Mouse (Mus musculus) liver, embryonic 11.5 days (tissue): ENCODE results near the gene Zzz3. TPM values are rescaled to one million over a fixed set of nuclear protein-coding genes. Genes with fewer than 3 reads are reported as not detected.

Source experiments
- ATAC-seq: fragments of 200-750 bp; cut with Nextera tagmentation; replicated peaks from 2 replicates; pipeline ENCODE4 v1.8.0; 2017; ENCODE audit warnings: moderate number of reproducible peaks, mild to moderate bottlenecking, moderate TSS enrichment, moderate library complexity; ENCODE audit not compliant: low FRiP score
- DNase-seq: peaks from one replicate; pipeline ENCODE4 v3.0.0-alpha.2; 2017; ENCODE audit warnings: low spot score
- H3K27ac ChIP-seq: fragments of 300-500 bp; sonication (generic); 2 replicates; pipeline ENCODE4 v1.5.1; 2014; ENCODE audit warnings: mild to moderate bottlenecking, low read depth, low read length, control low read depth
- H3K27me3 ChIP-seq: fragments of 300-500 bp; sonication (generic); replicated peaks from 2 replicates; pipeline ENCODE4 v1.6.1; 2014; ENCODE audit warnings: low read length, mixed read lengths; ENCODE audit not compliant: control insufficient read depth, insufficient read depth
- H3K36me3 ChIP-seq: fragments of 300-500 bp; sonication (generic); 2 replicates; pipeline ENCODE4 v1.6.1; 2014; ENCODE audit warnings: mild to moderate bottlenecking, low read length, moderate library complexity, mixed read lengths; ENCODE audit not compliant: control insufficient read depth, insufficient read depth
- H3K4me1 ChIP-seq: fragments of 300-500 bp; sonication (generic); replicated peaks from 2 replicates; pipeline ENCODE4 v1.6.1; 2014; ENCODE audit warnings: low read length, mixed read lengths; ENCODE audit not compliant: control insufficient read depth, insufficient read depth
- H3K4me2 ChIP-seq: fragments of 300-500 bp; sonication (generic); 2 replicates; pipeline ENCODE4 v1.6.1; 2014; ENCODE audit warnings: mild to moderate bottlenecking, control low read depth, moderate library complexity
- H3K4me3 ChIP-seq: fragments of 300-500 bp; sonication (generic); 2 replicates; pipeline ENCODE4 v1.5.1; 2014; ENCODE audit warnings: low read depth, low read length, control low read depth
- H3K9ac ChIP-seq: fragments of 300-500 bp; sonication (generic); 2 replicates; pipeline ENCODE4 v1.6.1; 2014; ENCODE audit warnings: low read depth, low read length, control low read depth
- H3K9me3 ChIP-seq: fragments of 300-500 bp; sonication (generic); 2 replicates; pipeline ENCODE4 v1.6.1; 2016; ENCODE audit warnings: low read length, inconsistent platforms, mixed read lengths; ENCODE audit not compliant: control insufficient read depth
- WGBS: fragments of 180-500 bp; shearing (Covaris S2); extraction: QIAGEN DNeasy Blood & Tissue Kit; methylation state at CpG from one replicate; pipeline ENCODE4 v1.1.7; 2014; 5-methylcytosine and 5-hydroxymethylcytosine counted together
- polyA plus RNA-seq: library from polyadenylated mRNA; unstranded; fragments of >200 nt; fragmentation: Nextera tagmentation; extraction: Ambion mirVana; gene quantifications from 2 replicates; pipeline ENCODE4 v1.2.1, GENCODE M21; 2014

Zzz3 gene
- polyA plus RNA-seq, 1 experiment from 2014 or later = 45.7 TPM

DNA sequence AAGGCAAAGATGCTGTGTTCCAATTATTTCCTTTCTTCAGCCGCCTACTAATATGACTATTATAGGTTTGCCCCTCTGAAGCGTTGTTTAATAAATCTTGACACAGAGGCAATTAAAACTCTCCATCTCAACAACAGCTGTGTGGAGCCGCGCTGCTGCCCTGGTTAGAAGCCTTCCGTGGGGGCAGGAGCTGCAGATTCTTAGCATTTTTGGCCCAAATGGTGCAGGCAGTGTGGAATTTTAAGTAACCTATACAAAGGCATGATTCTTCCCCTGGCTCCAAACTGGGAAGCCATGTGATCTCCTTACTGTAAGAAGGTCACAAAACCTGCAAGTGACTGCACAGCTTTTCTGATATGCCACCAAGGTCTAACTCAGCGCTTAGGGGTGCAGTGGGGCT, 88.9 kb downstream of the Zzz3 start:
- H3K27ac ChIP-seq = no peak overlapping the region

DNA sequence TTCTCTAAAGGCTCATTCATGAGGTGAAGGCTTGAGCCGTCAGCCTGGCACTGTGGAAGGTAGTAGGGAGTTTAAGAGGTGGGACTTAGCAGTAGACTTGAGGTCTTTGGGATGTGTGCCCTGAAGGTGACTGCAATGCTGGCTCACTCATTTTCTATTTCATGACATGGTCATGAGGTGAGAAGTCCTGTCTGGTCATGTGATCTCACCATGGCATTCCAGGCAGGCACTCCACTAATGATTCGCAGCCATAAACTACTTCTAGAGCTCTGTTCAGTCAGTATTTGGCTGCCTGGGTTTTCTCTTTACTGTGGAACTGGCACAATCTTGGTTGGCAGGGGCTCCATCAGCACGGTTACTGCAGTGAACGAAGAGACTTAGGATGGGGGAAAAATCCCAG, 93.7 kb downstream of the Zzz3 start:
- Histone ChIP-seq H3K4me1 (no peaks in the 10 kb centered on the region), H3K4me2 (no peak overlapping the region), H3K9ac (no peak overlapping the region), H3K4me3 (no peak overlapping the region), H3K27ac (no peak overlapping the region), H3K9me3 (no peaks in the 10 kb centered on the region), H3K27me3 (no peaks in the 10 kb centered on the region), H3K36me3 (no peaks in the 10 kb centered on the region)
- WGBS = 85% methylated on average over 4 of the region's 4 CpGs
- DNase-seq = no peak
- no peak for ATAC-seq

More for the DNA sequence above, 88.9 kb downstream of the Zzz3 start:
- no peaks in the 10 kb centered on the region for H3K36me3 ChIP-seq
- ATAC-seq = no peak
- no peak overlapping the region for H3K4me3 ChIP-seq
- H3K27me3 ChIP-seq = no peaks in the 10 kb centered on the region
- 69% methylated on average over 6 of the region's 6 CpGs for WGBS
- no peaks in the 10 kb centered on the region for H3K9me3 ChIP-seq
- no peak overlapping the region for H3K9ac ChIP-seq
- H3K4me2 ChIP-seq = no peak overlapping the region
- no peak for DNase-seq
- H3K4me1 ChIP-seq = no peaks in the 10 kb centered on the region

DNA sequence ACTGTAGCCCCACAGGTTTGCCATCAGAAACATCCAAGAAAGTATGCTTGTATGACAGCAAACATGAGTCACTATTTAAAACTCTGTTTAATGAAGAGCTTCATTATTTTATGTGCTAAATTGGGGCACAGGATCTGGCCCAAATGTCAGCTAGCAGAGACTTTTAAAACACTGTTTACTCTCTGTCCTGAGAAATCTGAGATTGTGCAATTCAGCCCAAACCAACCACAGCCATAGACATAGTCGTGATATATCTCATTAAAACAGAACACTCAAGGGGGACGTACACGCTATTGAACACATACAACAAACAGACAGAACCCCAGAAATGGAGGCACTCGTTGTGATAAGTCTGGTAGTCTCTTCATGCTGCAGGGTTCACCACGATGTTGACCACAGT, 95.2 kb downstream of the Zzz3 start:
- DNase-seq (no peak), ATAC-seq (no peak)
- no peak overlapping the region for H3K27ac ChIP-seq
- H3K36me3 ChIP-seq = no peaks in the 10 kb centered on the region
- H3K4me3 ChIP-seq = no peak overlapping the region
- no peak overlapping the region for H3K9ac ChIP-seq
- no peaks in the 10 kb centered on the region for H3K9me3 ChIP-seq
- H3K4me2 ChIP-seq = no peak overlapping the region
- 74% methylated on average over 5 of the region's 5 CpGs for WGBS
- H3K27me3 ChIP-seq = no peaks in the 10 kb centered on the region
- H3K4me1 ChIP-seq = no peaks in the 10 kb centered on the region

DNA sequence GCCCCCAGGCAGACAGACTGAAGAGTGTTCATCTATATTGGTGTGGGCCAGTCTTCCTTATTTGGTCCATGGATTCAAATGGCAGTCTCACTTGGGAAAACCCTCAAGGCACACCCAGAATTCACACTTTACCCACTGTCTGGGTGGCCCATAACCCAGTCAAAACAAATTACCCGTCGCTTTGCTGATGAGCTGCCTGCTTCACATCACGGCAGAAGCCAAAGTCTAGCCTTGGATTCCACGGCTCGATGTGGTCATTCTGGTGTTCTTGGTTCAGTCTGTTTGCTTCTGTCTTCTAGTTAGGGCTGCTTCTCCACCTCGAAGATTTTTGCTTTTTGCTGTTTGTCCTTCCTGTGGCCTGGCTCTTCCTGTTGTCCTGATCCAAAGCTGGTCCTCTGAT, 97.0 kb downstream of the Zzz3 start:
- no peak overlapping the region for H3K4me2 ChIP-seq
- WGBS = 70% methylated on average over 6 of the region's 6 CpGs
- H3K27me3 ChIP-seq = no peaks in the 10 kb centered on the region
- DNase-seq (no peak), ATAC-seq (no peak)
- no peak overlapping the region for H3K9ac ChIP-seq
- H3K9me3 ChIP-seq = no peaks in the 10 kb centered on the region
- H3K27ac ChIP-seq = no peak overlapping the region
- no peaks in the 10 kb centered on the region for H3K36me3 ChIP-seq
- no peak overlapping the region for H3K4me3 ChIP-seq
- no peaks in the 10 kb centered on the region for H3K4me1 ChIP-seq

DNA sequence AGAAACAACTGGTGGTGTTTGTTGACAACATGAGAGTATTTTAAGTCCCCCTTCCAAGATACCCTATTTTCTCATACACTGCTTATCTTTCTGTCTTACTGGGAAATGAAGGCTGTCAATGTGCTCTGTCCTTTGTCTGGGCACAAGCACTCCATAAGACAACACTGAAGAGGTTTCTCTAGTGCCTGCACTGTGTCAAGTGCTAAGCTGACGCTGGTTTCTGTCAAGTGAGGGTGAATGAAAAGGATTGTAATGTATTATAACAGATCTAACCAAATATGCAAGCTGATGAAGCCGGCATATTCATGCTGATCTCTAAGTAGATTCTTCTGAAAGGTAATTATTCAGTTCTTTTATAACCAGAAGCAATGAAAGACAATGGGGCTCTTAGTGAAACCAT, 98.5 kb downstream of the Zzz3 start:
- Histone ChIP-seq H3K4me3 (no peak overlapping the region), H3K4me1 (no peaks in the 10 kb centered on the region), H3K9me3 (no peaks in the 10 kb centered on the region), H3K27ac (no peak overlapping the region), H3K36me3 (no peaks in the 10 kb centered on the region), H3K4me2 (no peak overlapping the region), H3K9ac (no peak overlapping the region), H3K27me3 (no peaks in the 10 kb centered on the region)
- WGBS = 62% methylated on average over 2 of the region's 2 CpGs
- DNase-seq (no peak), ATAC-seq (no peak)

DNA sequence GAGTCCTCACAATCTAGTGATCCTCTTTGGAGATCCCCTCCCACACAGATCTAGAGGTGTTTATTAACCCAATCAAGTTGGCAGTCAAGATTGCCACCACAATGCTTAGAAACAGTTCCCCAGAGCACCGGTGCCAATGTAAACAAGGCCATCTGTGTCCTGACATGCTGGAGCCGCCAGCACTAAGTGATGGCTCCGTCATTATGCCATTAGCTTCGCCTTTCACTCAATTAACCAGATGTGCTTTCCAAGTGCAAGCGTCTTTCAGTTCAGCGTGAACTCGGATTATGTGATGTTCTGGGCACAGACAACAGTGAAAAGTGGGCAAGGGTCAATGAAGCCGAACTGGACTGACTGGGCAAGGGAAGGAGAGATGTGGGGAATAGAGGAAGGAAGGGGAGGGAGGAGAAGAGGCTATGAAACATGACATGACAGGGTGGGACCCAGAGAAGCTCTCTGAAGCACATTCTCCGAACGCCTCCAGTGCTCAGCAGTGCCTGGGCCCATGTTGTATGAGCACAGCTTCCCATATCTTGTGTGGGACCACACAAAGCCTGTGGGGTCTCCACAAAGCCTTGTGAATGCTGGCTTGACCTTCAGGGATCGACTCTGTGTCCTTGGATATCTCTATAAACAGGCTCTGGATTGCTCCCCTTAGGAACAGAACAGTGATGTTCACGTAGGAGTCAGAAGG, 99.5 kb downstream of the Zzz3 start:
- no peak overlapping the region for H3K9ac ChIP-seq
- no peaks in the 10 kb centered on the region for H3K9me3 ChIP-seq
- H3K36me3 ChIP-seq = no peaks in the 10 kb centered on the region
- no peaks in the 10 kb centered on the region for H3K4me1 ChIP-seq
- H3K27ac ChIP-seq = no peak overlapping the region
- no peak overlapping the region for H3K4me2 ChIP-seq
- no peaks in the 10 kb centered on the region for H3K27me3 ChIP-seq
- 64% methylated on average over 12 of the region's 12 CpGs for WGBS
- DNase-seq = no peak
- no peak overlapping the region for H3K4me3 ChIP-seq
- no peak for ATAC-seq

DNA sequence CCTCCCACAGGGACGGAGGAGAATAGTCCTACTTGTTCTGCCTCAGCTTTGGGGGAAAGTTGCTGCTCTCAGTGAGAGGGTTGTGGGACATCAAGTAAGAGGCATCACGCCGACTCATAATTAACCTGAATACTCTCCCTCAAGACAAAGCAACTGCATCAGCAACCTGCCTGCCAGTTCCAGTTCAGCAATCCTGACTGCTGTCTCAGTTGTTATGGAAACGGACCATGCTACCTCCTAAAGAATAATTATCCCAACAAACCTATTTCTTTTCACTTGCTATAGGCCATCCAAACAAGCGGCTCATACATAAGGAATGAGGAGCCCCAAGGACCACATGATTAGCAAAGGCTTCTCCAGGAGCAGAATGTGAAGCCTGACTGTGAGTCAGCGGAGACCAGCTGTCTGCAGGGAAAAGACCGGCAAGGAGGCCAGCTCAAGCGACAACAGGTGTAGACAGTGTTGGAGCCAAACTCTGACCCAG, 100.2 kb downstream of the Zzz3 start:
- H3K27me3 ChIP-seq = no peaks in the 10 kb centered on the region
- H3K36me3 ChIP-seq = no peaks in the 10 kb centered on the region
- no peak overlapping the region for H3K4me3 ChIP-seq
- whole genome bisulfite sequencing = 82% methylated on average over 8 of the region's 8 CpGs
- ATAC-seq (no peak), DNase-seq (no peak)
- H3K9ac ChIP-seq = no peak overlapping the region
- no peak overlapping the region for H3K4me2 ChIP-seq
- no peak overlapping the region for H3K27ac ChIP-seq
- H3K4me1 ChIP-seq = no peaks in the 10 kb centered on the region
- no peaks in the 10 kb centered on the region for H3K9me3 ChIP-seq

DNA sequence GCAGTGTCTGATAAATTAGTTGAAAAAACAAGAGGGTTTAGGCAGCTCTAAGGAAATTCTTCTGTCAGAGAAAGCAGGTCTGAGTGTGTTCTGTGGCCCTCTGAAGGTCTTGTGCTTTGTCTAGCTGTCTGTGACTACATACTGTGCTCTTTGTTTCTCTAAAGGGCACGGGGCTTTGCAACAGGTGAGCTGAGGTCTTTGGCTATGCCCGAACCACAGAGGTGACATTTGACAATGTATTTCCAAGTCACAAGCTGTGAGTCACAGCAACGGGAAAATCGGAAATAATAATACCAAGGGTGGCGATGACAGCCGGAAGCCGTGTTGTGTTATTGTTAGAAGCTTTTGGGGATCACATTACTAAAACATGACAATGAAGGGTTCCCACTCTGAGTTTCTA, 101.8 kb downstream of the Zzz3 start:
- Histone ChIP-seq H3K4me2 (no peak overlapping the region), H3K27me3 (no peaks in the 10 kb centered on the region), H3K27ac (no peak overlapping the region), H3K9me3 (no peaks in the 10 kb centered on the region), H3K4me3 (no peak overlapping the region), H3K9ac (no peak overlapping the region), H3K4me1 (no peaks in the 10 kb centered on the region), H3K36me3 (no peaks in the 10 kb centered on the region)
- ATAC-seq = no peak
- no peak for DNase-seq
- 79% methylated on average over 7 of the region's 7 CpGs for WGBS

DNA sequence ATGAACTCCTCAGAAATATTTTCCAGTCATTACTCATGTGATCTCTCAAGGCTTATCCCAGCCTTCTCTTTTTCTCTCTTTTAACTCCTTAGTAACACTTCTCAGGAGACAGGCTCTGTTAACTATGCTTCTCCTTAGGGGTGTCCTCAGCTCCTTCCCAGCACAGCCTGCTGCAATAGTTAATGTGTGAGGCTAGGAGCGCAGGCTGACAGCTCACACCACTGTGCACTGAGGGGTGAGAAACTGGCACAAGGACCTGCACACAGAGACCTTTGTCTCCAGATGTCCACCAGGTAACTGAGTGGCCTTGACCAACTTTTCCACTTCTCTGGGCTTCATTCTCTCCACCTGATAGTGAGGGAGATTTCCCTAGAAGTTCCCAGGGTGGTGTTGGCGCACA, 102.6 kb downstream of the Zzz3 start:
- Histone ChIP-seq H3K9me3 (no peaks in the 10 kb centered on the region), H3K27ac (no peak overlapping the region), H3K4me2 (no peak overlapping the region), H3K27me3 (no peaks in the 10 kb centered on the region), H3K4me1 (no peaks in the 10 kb centered on the region), H3K36me3 (no peaks in the 10 kb centered on the region), H3K4me3 (no peak overlapping the region), H3K9ac (no peak overlapping the region)
- no peak for DNase-seq
- 73% methylated on average over 2 of the region's 2 CpGs for WGBS
- ATAC-seq = 0 out of 2 replicates have a peak, but pooled peaks have one; percentile 7
